23 mouse cellular contexts compared by ENCODE assay signal in the genomic region with DNA sequence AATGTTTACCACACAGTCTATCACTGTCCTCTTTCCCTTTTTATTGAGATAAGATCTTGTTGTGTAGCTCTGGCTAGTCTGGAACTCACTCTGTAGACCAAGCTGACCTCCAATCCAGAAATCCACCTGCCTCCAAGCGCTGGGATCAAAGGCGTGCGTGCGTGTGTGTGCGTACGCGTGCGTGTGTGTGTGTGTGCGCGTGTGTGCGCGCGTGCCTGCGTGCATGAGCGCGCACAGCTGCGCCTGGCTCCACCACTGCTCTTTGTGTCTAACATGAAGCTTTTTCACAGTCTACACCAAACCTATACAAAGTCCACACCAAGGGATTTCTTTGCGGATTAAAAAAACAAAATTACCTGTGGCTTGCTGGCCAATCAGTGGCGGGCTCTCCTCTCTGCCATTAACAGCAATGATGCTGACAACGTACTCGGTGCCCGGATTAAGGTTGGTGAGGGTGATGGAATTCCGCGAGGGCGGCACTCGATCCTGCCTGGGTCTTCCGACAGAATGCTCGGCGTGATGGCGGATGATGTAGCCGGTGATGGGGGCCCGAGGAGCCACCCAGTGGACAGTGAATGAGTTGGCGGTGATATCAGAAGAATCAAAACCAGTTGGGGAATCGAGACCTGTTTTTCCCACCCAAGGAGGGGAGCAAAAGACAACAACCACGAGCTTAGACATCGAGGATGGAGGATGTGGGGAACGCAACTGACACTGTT.
"Had no signal": no experiment of that assay in that cellular context is flagged by ENCODE, and none has a peak within 500 bp of the region (broad histone marks: within the 10 kb centered on the region; RNA-seq: fewer than 3 reads in every experiment).

No protein-coding gene starts in this region.

- H3K4me2 ChIP-seq: limb, embryonic 13.5 days; liver, embryonic 12.5 days; liver, embryonic 15.5 days; midbrain, embryonic 11.5 days; neural tube, embryonic 12.5 days; neural tube, embryonic 15.5 days had no signal

- H3K27me3 ChIP-seq: limb, embryonic 13.5 days; liver, embryonic 12.5 days; liver, embryonic 15.5 days; neural tube, embryonic 12.5 days; neural tube, embryonic 15.5 days had no signal

- H3K4me1 ChIP-seq: limb, embryonic 10.5 days; limb, embryonic 13.5 days; liver, embryonic 12.5 days; liver, embryonic 15.5 days; neural tube, embryonic 12.5 days had no signal

- H3K9ac ChIP-seq: limb, embryonic 13.5 days; liver, embryonic 12.5 days; liver, embryonic 15.5 days; neural tube, embryonic 12.5 days; neural tube, embryonic 15.5 days had no signal

- H3K27ac ChIP-seq: layer of hippocampus, adult 2 months; limb, embryonic 10.5 days; limb, embryonic 13.5 days; liver, embryonic 12.5 days; liver, embryonic 15.5 days; neural tube, embryonic 12.5 days; neural tube, embryonic 15.5 days; stomach, postnatal 0 days had no signal

- ATAC-seq: liver, embryonic 12.5 days had no signal

- H3K9me3 ChIP-seq: limb, embryonic 10.5 days; limb, embryonic 13.5 days; liver, embryonic 12.5 days; liver, embryonic 15.5 days; neural tube, embryonic 12.5 days; neural tube, embryonic 15.5 days had no signal

- DNase-seq: kidney, adult 8-10 months; kidney, postnatal 14 days; layer of hippocampus, adult 9-11 months; liver; lung, adult 2 months; lung, postnatal 14 days; lung, postnatal 4 days; midbrain, embryonic 14.5 days; right cerebral cortex, adult 18-20 months; right cerebral cortex, postnatal 14 days; right cerebral cortex, postnatal 4 days; thymus, adult 2 months; thymus, postnatal 14 days; thymus, postnatal 4 days had no signal

- H3K4me3 ChIP-seq: layer of hippocampus, adult 2 months; limb, embryonic 10.5 days; limb, embryonic 13.5 days; liver, embryonic 12.5 days; liver, embryonic 15.5 days; neural tube, embryonic 12.5 days; neural tube, embryonic 15.5 days had no signal
